Mouse (Mus musculus): Measurements from ENCODE around the gene Trio.

Trio gene

DNA sequence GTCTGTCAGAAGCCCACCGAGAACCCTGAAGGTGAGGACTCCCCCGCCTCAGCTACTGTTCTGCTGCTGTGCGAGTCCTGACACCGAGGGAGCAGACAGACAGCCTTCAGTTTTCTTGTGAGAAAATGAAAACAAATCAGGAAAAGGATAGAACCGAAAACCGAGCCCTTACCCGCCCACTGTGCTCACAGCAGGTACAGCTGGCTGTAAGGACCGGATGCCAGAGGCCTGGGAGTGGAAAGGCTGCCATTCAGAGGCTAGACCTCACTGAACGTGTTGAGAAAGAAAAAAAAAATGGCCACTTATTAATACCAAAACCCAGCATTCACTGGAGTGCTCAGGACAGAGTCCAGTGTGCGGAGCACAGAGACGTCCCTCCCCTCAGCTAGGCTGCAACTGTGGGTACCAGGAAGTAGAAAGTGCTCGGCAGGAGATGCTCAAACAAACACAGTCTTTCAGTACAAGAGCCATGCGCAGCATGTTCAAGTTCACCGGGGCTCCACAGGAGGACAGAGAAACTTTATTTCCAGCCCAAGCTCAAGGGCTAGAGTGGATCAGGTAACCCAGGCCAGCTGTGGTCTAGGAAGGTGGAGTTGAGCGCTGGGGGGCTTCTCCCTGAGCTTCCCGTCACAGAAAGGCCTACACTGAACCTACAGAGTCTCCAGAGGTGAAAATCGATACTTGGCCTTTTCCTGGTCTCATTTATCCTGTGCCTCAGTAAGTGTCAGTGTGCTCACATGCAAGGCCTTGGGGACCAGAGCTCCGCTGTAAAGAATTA, 221.9 kb downstream of the Trio start:
- in situ Hi-C loops (cut with MboI, MseI) = no loop called here

DNA sequence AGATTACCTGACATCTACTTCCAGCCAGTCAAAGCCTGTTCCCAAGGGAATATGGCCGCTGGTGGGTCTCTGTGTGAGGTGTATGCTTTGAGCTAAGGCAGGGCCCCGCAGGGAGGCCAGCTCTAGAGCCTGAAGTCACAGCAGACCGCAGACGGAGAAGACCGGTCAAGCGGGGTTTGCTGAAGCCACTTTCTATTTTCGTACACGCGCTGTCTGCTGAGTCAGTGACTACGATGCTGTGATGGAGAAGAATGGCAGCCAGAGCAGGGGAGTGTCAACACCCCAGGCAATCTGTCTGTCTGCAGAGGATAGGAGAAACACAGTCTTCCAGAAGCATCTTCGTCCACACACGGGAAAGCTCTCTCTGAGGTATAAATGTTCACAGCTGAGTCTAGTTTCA, 223.4 kb downstream of the Trio start:
- in situ Hi-C loops (cut with MboI, MseI) = no loop called here

DNA sequence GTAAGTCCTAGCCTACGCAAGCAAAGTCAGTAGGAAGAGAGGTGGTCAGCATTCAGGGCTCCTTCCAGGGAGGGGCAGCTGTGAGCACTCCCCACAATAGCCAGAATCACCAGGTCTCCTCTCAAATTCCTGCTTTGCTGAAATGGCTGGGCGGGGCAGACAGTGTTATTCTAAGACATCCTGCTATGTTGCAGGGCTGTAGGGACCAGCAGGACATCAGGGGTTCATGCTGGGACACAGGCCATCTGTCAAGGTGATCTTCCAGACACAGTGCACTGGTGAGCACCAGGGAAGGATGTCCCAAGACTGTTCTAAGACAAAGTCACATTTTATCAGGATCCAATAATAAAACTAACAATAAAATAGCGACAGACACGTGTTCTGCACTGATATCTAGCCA, 224.5 kb downstream of the Trio start:
- in situ Hi-C loops (cut with MboI, MseI) = no loop called here

DNA sequence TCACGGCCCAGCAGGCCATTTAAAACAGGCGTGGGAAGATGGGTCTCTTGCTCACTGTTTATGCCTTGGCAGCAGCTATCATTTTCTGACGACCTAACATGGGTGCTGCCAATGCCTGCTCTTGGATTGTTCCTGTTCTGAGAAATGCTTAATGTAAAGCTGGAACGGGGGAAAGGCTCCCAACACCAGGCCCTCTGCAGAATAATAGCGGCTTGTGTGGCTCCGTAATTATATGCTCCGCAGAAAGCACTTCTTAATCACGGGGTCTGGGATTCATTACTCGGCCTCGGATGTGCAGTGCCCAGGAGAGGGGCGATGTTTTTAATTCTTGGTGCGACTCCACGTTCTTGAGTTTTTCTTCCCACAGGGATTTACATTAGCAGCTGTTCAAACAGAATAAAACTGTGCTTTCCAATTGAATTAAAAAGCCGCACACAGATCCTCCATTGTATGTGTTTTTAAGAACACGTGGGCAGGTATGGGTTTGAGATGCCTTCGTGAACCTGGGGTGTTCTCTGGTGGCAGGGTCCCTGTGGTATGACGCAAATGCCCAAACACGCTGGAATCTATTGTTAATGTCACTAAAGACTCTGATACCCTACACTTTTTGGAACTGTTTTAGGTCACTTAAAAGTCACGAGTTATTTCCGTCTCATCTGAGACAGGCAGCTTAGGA, 228.0 kb downstream of the Trio start:
- in situ Hi-C loops (cut with MboI, MseI) = no loop called here

DNA sequence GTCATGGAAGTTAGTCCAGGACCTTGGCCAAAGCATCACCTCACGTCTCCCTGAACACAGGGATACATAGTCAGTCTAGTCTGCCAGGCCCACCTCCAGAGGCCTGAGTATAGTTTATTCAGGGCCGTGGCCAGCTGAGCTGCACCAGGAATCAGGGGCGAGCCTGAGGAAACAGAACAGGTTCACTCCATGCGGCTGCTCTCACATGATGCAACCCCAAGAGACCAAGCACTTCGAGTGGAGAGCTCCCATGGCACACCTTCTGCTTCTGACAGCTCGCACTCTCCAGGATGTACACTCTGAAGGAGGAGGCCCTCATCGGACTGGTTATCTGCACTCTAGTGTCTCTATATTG, 228.8 kb downstream of the Trio start:
- in situ Hi-C loops (cut with MboI, MseI) = no loop called here

DNA sequence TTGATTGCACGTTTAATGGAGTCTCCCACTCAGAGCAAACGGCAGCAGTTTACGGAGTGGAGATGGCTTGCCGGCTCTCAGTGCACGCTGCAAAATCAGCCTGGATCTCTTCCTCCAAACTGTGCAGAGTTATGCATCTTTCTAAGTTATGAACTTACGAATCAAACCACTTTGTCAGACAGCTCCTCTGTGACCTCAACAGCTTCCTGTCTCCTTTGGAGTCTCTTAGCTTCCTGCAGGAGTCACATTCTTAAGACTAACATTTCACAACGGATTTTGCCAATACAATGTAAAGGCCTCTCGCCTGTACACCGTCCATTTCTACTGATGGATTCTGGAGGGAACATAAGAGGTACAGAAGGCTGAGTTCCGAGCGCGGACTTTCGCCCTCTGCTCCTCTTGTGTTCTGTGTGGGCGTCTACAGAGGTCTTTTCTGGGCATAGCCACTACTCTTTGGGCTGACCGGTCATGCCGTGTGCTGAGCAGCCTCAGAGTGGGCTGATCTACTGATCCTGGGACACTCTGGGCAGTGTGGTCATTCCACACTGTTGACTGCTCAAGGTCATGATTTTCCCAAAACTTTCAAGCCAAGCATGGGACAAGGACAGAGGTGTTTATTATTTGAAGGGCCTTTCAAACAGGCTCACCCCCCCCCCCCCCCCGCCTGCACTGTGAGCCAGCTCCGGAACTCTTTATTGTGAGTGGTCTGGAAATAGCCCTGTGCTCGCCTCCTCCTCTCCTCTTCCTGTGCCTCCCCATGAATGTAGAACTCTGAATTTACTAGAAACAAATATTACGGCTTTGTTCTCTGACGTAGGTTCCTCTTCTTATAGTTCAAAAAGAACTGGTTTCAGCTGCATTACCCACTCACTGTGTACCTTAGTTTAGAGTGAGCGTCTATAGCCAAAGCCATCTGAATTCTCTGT, 229.4 kb downstream of the Trio start:
- in situ Hi-C loops (cut with MboI, MseI) = no loop called here

DNA sequence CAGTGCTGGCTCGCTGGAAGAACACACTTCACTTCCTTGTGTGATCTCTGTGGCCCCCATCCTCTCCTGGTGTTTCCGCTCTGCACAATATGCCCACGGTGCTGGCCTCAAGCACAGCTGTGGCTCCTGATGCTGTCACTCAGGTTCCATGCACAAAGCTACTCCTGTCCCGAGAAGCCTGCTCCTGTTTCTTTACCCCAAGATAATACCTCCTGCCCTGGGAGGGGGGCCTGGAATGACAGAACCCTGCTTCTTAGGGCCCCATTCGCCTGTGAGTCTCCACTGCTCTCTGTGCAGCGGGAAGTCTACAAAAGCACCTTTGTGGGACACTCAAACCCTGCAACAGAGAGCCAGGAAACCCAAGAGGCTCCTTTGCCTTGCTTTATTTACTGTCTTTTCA, 232.4 kb downstream of the Trio start:
- in situ Hi-C loops (cut with MboI, MseI) = no loop called here

DNA sequence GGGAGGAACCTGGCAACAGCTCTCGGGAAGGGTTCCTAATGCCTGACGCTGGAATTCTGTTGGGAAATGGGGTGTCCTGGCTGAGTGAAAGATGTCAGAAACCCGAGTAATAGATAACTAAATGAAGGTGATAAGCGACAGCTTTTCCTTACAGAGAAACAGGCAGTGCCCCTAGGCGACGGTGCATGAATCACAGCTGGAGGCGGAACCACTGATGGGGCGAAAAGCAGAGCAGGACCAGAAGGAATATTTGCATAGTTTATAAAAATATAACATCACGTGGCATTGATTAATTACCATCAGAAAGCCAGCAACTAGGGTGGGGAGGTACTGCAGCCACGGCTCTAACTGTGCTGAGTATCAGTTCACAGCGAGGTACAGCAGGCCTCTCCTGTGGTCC, 233.2 kb downstream of the Trio start:
- in situ Hi-C loops (cut with MboI, MseI) = no loop called here

DNA sequence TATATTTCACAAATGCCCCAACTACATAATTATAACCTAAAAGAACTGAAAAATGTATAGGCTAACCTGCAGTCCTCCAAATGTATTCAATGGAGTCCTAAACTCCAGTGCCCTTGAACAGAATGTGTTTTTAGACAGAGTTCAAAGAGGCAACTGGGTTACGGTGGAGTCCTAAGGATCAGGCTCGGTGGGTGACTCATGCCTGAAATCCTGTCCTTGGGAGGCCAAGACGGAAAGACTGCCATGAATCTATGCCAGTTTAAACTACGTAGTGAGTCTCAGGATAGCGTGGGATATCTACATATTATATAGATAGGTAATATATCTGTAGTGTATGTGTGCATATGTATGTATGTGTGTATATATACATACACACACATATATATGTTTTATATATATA, 234.5 kb downstream of the Trio start:
- in situ Hi-C loops (cut with MboI, MseI) = no loop called here

DNA sequence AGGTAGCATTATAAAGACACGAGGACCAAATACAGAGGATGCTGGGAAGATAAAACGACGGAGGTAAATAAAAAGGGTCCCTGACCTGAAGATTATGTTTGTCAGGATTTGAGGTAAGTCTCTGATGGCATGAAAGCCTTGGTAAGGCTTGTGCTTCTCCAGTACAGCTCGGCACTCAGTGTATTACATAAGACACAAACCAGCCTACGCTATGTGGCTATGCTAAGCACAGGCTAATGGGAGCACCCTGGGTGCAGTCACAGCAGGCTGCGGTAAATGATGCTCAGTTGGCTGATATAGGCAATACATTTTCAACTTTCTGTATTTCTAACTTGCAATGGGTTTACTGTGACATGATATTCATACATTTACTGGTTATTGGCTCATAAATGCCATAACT, 234.9 kb downstream of the Trio start:
- in situ Hi-C loops (cut with MboI, MseI) = no loop called here

DNA sequence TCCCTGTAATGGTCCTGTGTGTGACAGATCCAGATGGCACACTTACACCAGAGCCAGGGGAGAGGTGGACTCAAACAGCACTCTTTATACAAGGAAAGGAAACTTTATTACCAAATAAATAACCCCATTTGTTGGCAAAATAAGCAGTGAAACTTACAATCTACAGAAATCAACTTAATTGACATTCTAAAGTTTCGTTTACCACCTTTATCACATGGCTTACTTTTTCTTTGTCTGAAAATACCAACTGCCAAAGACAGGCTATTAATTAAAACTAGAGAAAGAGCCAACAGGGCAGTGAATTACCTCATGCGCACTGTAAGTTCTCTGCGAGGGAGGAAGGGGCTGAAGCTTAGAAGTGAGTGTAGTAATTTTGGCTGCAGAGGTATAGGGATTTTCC, 236.3 kb downstream of the Trio start:
- in situ Hi-C loops (cut with MboI, MseI) = no loop called here

DNA sequence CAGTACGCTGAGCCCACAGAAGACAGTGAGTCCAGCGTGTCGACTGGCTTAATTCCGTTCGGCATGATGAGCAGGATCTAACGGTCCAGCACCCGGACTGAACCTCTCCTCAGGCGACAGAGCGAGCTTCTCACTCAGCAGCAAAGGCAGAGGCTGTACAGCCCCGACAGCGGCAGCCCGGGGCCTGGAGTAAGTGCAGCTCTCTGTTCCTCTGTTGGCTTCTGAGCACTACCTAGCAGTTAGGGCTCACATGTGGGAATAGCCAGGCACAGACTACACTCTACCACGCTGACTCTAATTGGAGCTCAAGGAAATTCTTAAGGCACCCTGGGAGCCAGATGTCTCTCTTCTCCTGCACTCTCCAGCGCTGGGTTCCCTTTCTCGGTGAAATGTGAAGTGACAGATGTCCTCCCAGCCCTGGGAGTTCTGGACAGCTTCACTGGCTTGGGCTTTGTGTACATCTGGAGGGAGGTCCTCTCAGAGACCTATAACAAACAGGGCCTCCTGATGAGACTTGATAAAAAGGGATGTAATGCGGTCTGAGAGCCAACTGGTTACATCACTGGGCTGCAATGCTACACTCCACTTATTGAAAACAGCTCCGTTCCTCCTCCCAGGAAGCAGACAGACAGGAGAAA, 237.4 kb downstream of the Trio start:
- in situ Hi-C loops (cut with MboI, MseI) = no loop called here

DNA sequence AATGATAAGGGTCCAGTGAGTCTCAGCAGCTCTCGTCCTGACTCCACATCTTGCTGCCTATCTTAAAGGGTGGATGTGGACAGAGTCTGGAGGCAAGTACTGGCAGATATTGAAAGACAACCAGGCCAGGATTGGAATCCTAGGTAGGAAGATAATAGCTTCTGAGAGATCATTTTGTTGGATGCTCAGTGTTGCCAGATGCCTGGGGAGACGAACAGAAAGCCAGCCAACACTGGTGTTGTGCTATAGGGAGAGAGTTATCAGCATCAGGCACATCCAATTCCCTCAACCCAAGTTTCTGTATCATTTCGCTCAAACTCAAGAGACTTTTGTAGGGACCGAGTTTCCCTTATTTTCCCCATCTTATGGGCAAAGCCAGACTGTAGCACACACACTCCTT, 238.5 kb downstream of the Trio start:
- in situ Hi-C loops (cut with MboI, MseI) = no loop called here

DNA sequence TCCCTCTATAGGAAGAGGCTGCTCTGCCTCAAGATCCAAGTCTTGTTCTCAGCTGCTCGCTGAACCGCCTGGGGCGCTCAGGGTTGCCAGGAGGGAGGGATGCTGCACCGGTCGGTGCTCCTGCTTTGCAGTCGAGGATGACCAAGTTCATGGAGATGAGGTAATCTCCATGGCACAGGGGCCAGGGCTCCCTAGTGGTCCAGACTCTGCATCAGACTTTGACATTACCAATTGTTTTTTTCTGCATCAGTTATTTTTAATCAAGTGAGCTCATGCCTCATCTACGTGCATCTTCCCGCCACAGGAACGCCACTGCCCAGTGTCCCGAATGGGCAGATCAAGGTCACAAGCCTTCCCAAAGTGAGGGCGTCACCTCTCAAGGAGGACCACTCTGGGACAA, 239.2 kb downstream of the Trio start:
- in situ Hi-C loops (cut with MboI, MseI) = no loop called here

DNA sequence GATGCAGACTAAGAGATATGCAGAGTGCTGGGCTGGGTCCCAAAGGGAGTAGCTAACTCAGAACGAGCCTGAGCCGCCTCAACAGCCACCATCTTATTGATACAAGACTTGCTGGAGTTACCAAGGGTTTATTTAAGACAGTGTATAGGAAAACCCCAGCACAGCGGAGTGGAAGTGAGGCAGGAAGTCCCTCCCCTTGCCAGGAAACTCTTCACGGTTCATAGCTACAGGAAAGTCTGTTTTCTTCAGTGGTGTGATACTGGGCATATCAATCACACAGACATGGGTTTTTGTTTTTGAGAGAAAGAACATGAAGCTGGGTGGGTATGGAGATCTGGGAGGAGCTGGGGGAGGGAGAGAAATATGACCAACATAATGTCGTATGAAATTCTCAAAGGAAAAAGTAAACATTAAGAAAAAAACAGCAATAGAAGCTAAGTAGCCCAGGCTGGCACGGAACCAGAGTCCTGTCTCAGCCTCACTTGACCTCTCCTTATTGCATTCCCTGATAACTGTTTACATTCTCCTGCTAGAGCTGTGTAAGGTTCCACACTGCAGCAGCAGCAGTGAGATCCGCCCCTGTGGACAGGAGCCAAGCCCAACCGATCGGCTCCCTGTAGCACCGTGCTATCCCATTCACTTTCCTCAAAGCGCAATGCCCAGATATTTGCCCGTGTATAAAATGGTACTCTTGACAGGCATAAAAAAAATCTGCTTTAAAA, 240.2 kb downstream of the Trio start:
- in situ Hi-C loops (cut with MboI, MseI) = no loop called here

DNA sequence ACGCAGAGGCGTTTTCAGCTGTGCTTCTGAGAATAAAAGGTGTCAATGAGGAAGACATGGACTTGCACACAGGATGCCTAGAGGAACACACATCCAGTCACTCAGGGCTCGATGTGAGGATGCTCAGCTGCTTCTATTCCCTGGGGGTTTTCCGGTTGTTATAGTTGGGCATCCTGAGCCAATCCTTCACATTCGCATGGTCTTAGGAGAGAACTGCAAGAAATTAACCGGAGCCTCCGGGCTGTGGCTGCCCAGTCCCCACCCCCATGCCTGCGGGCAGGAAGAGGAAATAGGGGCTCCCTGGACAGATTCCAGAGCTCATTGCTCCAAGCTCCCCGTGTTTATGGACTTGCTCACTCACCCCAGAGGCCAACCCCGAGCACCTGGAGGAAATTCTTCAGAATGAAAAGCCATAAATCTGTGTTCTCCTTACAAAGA, 241.5 kb downstream of the Trio start:
- in situ Hi-C loops (cut with MboI, MseI) = no loop called here

DNA sequence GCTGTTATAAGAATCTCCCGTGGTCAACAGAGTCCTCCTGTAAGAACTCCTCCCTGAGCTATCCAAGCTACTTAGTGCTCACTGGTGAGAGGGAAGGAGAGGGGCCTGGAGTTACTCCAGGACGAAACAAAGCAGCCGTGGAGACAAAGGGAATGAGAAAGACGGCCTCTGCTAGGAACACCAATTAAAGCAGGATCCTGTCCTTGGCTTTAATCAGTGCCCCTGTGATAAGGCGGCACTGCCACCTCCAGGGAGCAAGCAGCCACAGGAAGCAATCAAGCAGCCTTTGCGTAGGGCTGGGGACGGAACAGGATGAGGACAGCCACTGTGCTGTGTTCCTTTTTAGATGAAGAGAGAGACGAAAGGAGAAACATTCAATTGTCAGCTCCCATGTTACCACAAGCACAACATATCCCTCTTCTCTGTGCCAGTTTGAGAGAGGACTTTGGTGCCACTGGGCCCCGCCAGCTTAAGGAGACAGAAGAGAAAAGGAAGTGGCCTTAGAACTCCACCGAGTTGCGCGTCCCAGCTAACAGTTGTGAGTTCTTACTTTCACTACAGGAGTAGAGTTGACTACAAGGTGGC, 242.0 kb downstream of the Trio start:
- in situ Hi-C loops (cut with MboI, MseI) = no loop called here

DNA sequence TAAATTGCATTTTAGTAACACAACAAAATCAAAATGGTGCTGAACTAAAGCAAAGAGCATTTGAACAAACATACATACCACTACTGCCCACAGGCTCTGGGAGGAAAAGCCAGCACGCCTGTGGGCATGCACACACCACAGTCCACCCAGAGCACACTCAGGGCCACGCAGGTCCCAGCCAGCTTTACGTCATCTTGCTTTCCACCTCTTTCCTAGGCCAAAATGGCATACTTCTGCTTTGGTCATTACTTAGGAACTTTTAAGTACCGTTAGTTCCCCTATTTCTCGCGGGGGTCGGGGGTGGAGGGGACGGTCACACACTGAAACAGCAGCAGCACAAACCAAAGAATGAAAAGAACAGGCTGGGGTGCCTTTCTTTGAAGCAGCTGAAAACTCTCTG, 242.6 kb downstream of the Trio start:
- in situ Hi-C loops (cut with MboI, MseI) = no loop called here

DNA sequence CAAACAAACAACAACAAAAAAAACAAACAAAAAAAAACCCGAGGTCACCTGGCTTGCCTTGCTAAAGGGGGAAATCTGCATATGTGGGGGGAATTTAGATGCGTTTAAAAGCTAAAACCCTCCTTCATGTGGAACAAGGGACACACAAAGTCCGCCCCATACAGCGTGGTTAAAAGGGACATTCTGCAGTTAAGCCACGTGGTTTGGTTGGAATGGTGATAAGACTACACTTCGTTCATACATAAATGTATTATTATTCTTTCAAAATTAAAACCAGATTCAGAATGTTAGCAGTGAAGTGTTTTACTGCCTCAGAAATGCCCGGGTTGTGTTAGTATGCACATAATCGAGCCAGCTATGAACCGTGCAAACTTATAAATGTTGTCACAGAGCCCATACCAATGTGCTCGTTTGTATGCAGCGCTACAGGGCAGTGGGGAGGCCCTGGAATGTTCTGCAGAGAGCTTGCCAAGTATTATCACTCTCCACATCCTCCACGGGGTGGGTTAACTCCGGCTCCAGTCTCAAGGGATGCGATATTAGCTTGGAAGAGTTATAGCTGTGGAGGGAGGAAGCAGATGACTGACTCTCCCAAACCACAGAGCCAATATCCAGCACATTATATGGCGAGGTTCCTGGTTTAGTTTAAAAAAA, 243.1 kb downstream of the Trio start:
- in situ Hi-C loops (cut with MboI, MseI) = no loop called here

DNA sequence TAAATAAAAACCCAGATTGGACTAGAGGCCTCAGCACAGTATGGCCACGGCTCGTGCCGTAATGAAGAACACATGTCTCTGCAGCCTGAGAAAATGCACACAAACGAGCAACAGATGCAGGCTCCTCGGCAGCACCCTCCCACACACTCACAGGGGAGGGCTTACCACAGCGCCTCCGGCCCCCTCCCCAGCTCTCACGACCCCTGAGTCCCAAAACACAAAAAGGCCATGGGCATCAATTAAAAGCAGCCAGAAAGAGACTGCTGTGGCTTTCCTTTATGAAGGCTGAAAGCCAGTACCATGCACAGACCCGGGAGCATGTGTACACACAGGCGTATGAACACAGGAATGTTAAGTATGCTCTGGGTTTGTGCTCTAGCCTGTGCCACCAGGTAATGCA, 245.8 kb downstream of the Trio start:
- in situ Hi-C loops (cut with MboI, MseI) = loop anchor here (5.0 kb wide), 1 partner anchor 48 kb away; no protein-coding TSS in a partner anchor
